Mouse (Mus musculus) heart, postnatal 36 days (tissue): Measurements from ENCODE around the gene Rnf26. TPM values are rescaled to one million over a fixed set of nuclear protein-coding genes. Genes with fewer than 3 reads are reported as not detected.

ENCODE experiments used
- DNase-seq, 2 experiments: peaks; one replicate each; pipeline ENCODE4 v3.0.0; 2021 to 2022
- intact Hi-C: fragments of 180-260 bp; cut with DNase I; formaldehyde crosslinking; loops from one replicate; pipeline ENCODE4 v1.15.1; 2025
- total RNA-seq, 2 experiments: library from RNA; stranded (reverse); gene quantifications; 2 replicates each; pipeline ENCODE4 v1.2.3; 2021

The Rnf26 gene
- total RNA-seq, 2 experiments from 2014 or later = 6.7 to 7.6 TPM

DNA sequence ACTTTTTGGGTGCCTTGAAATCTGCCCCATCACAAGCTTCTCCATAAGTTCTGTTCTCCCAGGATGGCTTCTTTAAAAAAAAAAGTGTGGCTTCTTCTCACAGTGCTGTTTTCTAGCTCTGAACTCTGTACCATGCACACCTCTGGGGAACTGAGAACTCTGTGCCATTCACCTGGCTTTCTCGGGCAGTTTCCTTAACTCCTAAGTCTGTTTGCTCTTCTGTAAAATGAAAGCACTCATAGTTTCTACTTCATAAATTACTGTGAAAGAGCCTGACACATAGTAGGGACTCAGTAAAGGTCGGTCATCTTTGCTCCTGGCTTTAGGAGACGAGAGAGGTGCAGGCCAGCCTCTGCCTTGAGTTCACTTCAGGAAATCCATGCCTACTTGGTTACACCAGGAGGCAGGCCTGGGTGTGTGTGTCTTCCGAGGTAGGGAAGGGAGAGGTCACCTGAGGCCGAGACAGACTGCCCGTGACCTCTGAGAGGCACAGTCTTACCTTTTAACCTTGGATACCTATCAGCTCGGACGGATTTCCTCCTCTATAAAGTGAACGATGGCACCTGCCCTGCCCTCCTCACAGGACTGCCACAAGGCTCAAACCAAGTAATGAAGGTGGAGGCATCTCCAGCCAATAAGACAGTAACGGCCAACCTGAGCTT lies 35.0 kb downstream of the Rnf26 start:
- intact Hi-C loops = no loop called here
- DNase-seq = no peak

DNA sequence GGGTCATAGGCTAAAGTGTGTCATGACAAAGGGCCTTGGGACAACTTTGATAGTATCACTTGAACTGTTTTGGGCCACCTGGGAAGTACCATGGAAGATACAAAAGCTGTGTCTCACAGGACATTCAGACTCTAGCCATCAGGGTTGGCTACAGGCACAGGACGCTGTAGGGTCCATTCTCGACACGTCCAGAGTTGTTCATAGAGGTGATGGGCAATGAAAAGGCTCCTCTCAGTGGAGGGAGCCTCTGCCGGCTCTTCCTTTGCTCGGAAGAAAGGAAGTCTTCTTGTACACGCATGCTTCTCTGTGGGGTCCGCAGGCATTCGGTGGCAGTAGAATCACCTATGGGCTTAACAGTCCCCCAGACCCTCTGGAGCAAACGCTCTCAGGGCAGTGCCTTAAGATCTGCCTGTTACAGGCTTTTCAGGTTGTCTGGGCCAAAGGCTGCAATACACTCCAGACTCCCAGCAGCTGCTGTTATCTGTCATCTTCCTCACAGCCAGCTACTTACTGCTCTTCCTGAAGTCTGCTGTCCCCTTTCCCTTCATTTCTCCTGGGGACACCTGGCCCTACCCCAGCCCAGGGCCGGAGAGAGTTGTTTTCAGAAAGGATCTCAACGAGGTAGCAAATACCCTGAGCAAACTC lies 35.9 kb downstream of the Rnf26 start:
- no peak for DNase-seq

DNA sequence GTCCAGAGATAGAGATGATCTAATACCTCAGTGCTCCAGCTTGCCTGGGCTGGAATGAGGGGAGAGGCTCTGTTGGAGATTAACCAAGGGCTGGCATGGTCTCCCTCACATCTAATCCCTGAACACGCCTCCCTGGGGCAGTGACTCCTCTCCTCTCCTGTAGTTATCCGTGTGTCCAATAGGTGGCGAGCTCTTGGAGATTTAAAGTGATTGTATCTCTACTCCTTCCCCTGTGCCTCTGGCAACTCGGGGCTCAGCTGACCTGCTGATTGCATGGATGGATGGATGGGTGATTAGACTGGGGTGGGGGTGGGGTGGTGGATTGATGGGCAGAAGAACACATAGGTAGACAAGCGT lies 36.6 kb downstream of the Rnf26 start:
- peak; percentile 59 to 72 for DNase-seq
- intact Hi-C loops = no loop called here

More for the DNA sequence above, 35.9 kb downstream of the Rnf26 start:
- intact Hi-C loops = no loop called here

DNA sequence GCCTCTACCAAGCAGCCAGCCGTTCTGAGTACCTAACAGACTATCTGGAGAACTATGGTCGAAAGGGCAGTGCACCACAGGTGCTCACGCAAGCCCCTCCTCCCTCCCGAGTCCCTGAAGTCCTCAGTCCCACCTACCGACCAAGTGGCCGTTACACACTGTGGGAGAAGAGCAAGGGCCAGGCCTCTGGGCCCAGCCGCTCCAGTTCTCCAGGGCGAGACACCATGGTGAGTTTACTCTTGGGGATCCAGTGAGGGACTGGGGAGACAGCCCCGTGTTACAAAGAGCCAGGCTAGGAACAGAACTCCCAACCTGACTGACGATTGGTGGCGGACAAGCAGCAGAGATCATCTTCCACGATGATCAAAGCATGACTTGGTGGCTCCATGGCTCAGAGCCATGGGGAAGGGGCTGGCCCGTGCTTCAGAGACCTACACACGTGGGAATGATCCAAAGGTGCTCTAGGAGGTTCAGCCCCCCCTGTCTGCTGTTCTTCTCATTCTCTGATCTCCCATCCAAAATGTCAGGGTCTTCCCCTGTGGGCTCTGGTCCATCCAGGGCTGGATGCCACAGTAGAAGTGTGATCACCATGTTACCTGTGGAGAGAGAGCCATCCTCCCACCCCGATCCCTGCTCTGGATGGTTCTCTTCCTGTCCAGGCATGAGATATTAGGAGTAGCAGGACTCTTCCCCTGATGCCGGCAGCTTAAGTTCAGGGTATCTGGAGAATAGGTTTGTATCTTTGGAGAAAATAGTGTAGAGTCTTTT lies 37.1 kb downstream of the Rnf26 start:
- intact Hi-C loops = loop anchor here (2.0 kb wide), 1 partner anchor 19 kb away; no protein-coding TSS in a partner anchor

DNA sequence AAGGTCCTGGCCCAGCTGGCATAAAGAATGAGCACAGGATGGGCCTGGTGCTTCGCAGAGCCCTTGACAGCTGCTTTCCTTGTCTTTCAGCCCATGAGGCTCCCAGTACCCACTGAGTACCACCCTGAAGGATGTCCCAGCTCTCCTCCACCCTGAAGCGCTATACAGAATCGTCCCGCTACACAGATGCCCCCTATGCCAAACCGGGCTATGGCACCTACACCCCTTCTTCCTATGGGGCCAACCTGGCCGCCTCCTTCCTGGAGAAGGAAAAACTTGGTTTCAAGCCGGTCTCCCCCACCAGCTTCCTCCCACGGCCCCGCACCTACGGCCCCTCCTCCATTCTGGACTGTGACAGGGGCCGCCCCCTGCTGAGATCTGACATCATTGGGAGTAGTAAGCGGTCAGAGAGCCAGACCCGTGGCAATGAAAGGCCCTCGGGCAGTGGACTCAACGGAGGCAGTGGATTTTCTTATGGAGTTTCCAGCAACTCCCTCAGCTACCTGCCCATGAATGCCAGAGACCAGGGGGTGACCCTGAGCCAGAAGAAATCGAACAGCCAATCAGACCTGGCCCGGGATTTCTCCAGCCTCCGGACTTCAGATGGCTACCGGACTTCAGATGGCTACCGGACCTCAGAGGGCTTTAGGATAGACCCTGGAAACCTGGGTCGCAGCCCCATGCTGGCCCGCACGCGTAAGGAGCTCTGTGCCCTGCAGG lies 37.9 kb downstream of the Rnf26 start:
- intact Hi-C loops = loop anchor here (2.0 kb wide), 1 partner anchor 19 kb away; no protein-coding TSS in a partner anchor
- peak in 1 of 2 experiments; percentile 5 for DNase-seq

More for the DNA sequence above, 37.1 kb downstream of the Rnf26 start:
- peak in 1 of 2 experiments; percentile 8 for DNase-seq

DNA sequence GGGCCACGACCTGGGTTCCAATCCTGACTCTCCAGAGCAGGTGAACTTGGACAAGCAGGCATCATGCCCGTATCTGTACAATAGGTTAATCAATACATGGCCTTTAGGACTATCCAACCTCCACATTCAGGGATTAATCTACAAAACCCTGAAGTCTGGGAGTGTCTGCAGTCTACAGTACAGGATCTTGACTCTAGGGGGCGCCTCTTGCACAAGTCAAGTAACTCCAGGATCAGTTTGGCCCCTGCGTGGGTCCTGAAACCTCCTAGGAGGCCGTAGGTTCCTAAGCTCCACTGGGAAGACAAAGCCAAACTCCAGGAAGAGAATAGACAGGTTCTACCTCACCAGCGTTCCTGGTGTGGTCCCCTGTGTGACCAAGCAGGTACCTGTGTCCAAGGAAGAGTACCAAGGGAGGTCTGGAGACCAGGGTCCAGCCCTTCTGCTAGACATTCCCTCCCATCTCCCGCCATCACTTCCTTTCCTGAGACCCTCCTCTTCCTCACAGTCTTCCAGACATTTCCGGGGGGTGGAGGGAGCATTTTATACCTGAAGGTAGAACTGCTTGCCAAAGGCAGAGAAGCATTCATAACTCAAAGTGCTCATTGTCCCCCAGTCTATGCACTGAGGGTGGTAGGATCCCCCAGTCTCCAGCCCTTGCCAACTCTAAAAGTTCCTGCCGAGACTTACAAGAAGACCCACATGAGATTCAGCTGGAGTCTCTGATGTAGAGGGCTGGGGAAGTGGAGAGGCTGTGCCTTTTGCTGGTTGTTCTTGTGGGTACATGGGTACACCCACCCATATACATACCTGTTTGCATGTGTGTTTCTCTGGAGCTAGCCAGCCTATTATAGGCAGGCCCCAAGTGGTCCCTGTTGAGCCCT lies 38.7 kb downstream of the Rnf26 start:
- peak in 1 of 2 experiments; percentile 37 for DNase-seq

DNA sequence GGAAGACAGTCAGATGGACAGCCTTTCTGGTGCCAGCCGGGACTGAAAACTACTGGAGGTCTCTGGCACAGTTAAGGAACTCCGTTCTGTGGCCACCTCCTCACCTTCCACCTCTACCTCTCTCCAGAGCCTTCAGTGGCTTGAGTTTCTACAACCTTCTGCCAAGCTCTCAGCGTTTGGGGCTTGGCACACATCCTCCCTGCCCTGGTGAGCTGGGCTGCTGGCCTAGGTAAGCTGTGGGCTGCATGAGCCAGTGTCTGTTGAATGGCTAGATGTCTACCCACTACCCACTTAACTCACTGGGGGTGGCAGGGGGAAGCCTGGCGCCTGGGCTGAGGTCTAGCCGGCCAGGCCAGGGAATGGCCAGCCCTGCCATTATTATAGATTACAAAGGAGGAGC lies 40.2 kb downstream of the Rnf26 start:
- intact Hi-C loops = no loop called here

More for the DNA sequence above, 38.7 kb downstream of the Rnf26 start:
- intact Hi-C loops = loop anchor here (2.0 kb wide), 1 partner anchor 20 kb away; no protein-coding TSS in a partner anchor

DNA sequence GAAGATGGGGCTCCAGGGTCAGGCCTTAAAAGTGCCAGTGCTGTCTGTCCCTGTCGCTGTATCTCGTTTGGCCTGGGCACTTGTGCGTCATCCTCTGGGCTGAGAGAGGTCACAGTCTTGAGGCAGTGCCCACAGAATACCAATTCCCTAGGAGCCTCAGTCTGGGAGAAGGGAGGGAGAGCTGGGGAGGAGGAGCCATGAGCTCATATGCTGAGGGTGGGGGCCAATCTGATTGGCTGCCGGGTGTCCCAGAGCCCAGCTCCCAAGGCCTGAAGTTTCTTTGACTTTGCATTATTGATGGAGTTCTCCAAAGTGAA lies 40.8 kb downstream of the Rnf26 start:
- intact Hi-C loops = no loop called here
- peak in 1 of 2 experiments; percentile 46 for DNase-seq

More for the DNA sequence above, 40.2 kb downstream of the Rnf26 start:
- DNase-seq = peak in 1 of 2 experiments; percentile 31

DNA sequence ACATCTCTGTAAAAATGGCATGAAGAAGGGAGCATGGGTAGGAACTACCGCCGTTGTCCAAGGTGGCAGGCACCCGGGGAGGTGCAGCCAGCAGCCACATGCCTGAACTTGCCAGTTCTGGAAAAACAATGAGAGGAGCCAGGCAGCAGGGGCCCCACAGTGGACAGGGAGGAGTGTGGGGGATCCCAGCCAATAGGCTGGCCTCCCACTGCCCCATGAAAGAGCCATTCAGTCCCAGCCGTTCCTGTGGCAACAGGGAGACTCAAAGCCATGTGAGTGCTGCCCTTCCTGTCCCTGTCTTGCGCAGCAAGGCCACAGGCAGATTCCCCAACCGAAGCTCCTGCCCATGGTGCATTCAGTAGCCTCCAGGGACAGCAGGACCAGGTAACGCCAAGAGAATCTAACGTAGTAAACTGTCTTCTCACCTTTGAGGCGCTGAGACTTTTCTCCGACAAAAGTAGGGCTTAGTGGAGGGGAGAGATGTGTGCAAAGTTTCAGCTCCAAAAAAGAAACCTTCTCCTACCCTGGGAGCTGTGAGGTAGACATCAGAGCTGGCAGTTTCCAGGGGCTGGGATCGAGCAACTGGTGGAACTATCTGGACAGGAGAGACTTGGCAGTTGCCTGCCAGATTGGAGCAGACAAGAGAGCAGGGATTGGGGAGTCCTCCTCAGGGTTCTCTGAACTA lies 41.3 kb downstream of the Rnf26 start:
- peak in 1 of 2 experiments; percentile 58 for DNase-seq
- intact Hi-C loops = no loop called here

DNA sequence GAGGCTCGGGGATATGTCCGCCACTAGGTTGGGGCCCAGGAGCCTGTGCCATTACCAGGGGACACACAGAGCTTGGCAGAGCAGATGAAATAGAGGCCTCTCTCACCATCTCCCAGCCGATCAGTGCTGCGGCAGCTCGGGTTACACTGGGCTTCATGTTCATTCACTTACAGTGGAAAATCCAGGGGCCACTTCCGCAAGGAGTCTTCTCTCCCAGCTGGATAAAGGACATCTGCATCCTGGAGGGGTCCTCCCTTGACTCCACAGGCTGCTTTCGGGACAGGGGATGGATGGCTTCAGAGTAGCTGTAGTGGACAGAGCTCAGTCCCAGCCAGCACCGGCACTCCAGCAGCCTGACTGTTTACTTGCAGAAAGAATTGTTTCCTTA lies 42.5 kb downstream of the Rnf26 start:
- intact Hi-C loops = no loop called here
- peak in 1 of 2 experiments; percentile 21 for DNase-seq

DNA sequence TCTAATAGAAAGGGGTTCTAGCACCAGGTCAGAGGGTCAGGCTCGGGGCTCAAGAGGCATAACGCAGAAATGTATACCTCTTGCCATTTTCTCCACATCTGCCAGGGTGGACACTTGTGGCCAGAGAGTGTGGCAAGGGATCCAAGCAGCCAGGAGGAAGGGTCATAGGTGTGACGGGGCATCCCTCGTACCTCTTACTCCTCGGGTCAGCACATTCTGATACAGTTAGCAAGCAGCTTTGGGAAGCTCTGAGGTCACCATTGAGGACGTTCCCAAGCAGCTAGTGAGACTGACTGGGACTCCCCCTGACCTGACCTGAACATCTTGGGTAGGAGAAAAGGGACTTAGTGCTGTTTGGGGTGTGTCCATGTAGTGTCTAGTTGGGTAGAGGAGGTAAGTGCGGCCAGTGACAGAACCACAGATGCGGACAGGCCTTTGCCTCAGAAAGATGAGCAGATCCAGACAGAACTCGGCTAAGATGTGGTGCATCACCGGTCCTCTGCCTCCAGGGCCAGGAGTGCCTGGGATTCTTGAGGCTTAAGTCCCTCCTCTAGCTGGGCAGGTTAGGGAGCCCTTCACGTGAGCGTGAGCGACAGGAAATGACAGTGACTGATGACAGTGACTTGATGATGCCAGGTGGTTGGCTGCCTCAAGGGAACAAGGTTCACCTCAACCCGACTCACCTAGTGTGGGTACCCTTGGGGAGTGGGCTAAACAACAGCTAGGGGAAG lies 43.0 kb downstream of the Rnf26 start:
- no peak for DNase-seq
- intact Hi-C loops = no loop called here

DNA sequence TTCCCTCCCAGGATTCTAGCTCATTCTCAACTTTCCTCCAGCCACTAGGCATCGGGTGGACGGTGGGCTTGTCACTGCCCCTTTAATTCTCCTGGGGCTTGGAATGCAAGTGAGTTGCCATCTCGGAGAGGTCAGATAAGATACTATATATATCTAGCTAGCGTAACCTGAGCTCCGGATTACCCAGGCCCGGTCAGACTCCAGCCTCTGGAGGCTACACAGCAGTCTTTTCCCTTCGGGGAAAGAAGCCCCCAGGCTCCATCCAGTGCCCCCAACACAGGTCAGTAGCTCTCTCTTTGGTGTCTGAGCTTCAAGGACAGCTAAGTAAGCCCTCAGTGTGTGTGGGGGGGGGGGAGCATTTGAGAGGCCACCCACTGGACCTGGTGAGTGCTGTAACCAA lies 44.1 kb downstream of the Rnf26 start:
- peak in 1 of 2 experiments; percentile 49 for DNase-seq
- intact Hi-C loops = no loop called here

DNA sequence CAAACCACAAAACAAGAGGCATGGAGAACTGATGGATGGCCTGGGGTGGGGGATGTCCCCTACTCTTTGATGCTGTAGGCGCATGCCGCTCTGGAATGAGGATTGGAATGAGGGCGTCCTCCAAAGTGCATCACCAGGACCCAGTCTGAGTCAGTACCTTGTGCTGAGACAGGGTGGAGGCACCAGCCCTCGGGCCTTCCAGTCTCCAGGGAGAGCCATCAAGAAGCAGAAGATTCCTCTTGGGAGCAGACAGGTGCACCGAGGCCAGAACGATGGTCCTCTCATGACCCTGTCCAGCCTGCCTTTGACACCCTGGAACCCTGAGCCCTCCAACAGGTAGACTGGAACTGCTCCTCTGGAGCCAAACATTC lies 45.4 kb downstream of the Rnf26 start:
- no peak for DNase-seq
- intact Hi-C loops = loop anchor here (2.0 kb wide), 2 partner anchors 17 to 83 kb away; no protein-coding TSS in a partner anchor

DNA sequence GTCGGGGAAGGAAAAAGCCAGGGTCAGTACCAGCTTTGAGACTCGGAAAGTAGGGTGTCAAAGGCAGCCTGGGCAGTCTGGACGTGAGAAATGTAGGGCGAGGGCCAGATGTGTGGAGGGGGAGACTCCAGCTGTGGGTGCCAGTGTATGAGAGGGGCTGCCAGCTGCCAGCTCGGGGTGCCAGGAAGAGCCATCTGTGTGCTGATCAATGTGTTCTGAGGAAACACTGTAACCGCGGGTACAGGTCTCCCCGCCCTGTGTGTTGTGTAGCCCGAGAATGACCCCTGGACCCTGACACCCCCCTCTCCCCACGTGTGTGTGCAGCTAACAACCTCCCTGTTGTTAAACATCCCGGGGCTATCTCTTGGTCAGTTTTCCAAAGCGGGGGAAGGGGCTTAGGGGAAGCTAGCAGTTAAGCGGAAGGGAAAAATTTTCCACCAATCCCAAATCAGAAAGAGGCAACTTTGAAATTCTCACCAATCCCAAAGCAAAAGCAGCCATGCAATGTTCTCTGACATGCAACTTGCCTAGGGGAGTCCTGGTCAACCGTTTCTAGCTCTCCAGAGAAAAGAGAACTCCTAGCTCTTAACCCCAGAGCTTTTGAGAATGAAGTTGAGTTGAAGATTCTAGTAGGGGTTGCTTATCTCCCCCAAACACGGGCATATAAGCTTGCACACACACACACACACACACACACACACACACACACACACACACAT lies 45.9 kb downstream of the Rnf26 start:
- intact Hi-C loops = loop anchor here (2.0 kb wide), 2 partner anchors 17 to 83 kb away; no protein-coding TSS in a partner anchor
- no peak for DNase-seq

DNA sequence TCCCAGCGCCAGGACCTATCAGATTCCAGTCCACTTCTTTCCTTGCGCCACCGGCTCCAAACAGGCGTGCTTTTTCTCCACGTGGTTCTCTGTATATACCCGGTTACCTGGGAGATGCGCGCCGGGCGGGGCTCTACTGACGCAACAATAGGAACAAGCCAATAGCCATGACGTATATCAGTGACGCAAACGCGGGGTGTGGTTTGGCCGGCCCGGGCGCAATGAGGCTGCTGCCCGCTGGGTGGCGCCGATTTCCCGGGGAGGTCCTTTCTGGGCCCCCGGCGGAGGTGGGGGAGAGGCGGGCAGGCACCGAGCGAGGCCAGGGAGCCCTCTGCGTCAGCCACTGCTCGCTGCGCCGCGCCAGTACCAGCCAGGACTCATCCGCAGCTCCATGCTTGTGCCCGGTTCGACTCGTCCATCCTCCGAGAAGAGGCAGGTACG lies 46.5 kb downstream of the Rnf26 start, which contains the start of gene Usp2:
TSS of gene Usp2 (plus strand) at position 237 of the 441 bp plus-strand sequence.
- intact Hi-C loops = loop anchor here (2.0 kb wide), 2 partner anchors 18 to 82 kb away; no protein-coding TSS in a partner anchor
- DNase-seq = peak; percentile 100

DNA sequence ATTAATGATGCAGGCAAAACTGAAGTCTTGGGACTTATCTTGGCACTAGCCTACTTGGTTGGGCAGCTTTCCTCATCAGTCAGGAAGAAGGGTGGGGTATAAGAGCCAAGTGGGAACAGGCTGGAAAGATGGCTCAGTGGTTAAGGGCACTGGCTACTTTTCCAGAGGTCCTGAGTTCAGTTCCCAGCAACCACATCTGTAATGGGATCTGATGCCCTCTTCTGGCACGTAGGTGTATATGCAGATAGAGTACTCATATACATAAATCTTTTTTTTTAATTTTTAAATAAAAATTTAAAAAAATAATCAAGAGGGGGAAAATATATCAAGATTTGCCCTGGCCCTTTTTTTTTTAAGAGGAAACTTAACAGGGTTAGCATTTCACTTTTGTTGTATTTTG lies 48.1 kb downstream of the Rnf26 start:
- intact Hi-C loops = no loop called here
- DNase-seq = no peak

DNA sequence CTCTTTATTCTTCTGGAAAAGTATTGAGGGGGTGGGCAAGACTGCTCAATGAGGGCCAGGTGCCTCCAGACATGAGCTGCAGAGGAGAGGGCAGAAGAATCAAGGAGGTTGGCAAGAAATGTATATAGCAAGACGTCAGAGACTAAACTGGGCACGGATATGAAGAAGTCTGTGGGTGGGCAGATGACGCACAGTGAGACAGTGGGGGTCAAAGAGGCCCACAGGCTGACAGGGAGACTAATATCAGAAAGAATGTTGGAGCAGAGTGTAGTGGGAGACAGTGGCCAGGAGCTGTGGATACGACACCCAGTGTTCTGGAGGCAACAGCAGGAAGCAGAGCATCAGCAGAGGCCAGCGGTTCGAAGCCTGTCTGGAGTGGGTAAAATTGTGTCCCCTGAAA lies 54.7 kb downstream of the Rnf26 start:
- intact Hi-C loops = no loop called here
- no peak for DNase-seq

DNA sequence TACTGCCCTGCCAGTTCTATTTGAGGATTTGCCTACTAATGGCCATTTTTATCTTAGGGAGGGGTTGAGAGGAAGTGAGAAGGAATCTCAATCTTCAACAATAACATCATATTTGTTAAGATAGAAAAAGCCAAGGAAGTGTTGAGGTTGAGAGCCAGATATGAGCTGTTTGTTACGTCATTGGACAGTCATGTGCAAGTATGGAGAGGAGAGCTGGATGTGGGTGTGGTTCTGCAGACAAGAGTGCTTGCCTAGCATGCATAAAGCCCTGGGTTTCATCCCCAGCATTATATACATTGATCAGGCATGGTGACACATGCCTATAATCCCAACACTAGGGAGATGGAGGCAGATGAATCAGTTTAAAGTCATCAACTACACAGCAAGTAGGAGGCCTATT lies 59.4 kb downstream of the Rnf26 start:
- intact Hi-C loops = no loop called here
- no peak for DNase-seq
